Mouse (Mus musculus): ENCODE results near the gene Tmem217.
A peak's percentile ranks its signal among the peaks of the same experiment; 100 is the strongest.
"Not testable (repeated sequence)": the region's sequence is repeated elsewhere in the genome, so short reads cannot be mapped to it uniquely, and the experiment has no call there.

Tmem217 gene

GRCm38 (mm10) chr17:29548994-29549393 lies 3.2 kb downstream of the Tmem217 start:
- DNase-seq (ENCODE audit: low read depth): no peak

GRCm38 (mm10) chr17:29548494-29548893 lies 3.7 kb downstream of the Tmem217 start:
- no peak for DNase-seq (ENCODE audit: low read depth)

- DNase-seq (ENCODE audit: low read depth): no peak
These were observed 6.9 kb downstream of the Tmem217 start for GRCm38 (mm10) chr17:29545241-29545640.

- DNase-seq (ENCODE audit: low read depth): no peak
These were observed 8.1 kb downstream of the Tmem217 start for GRCm38 (mm10) chr17:29544064-29544463.

GRCm38 (mm10) chr17:29542831-29543690 lies 9.1 kb downstream of the Tmem217 start:
- no peak for DNase-seq (ENCODE audit: low read depth)

- no peak for DNase-seq (ENCODE audit: low read depth)
These were observed 10.8 kb downstream of the Tmem217 start for GRCm38 (mm10) chr17:29541419-29541818.

- DNase-seq (ENCODE audit: low read depth): no peak
These were observed 11.8 kb downstream of the Tmem217 start for GRCm38 (mm10) chr17:29540426-29540825.

GRCm38 (mm10) chr17:29533866-29534265 lies 18.3 kb downstream of the Tmem217 start:
- DNase-seq (ENCODE audit: low read depth): peak; percentile 75

- peak; percentile 96 for DNase-seq (ENCODE audit: low read depth)
These were observed 20.3 kb downstream of the Tmem217 start for GRCm38 (mm10) chr17:29531757-29532384.

GRCm38 (mm10) chr17:29531278-29531677 lies 20.9 kb downstream of the Tmem217 start:
- DNase-seq (ENCODE audit: low read depth): peak; percentile 83

GRCm38 (mm10) chr17:29530508-29530907 lies 21.7 kb downstream of the Tmem217 start:
- DNase-seq (ENCODE audit: low read depth): peak; percentile 71

- peak; percentile 79 for DNase-seq (ENCODE audit: low read depth)
These were observed 23.5 kb downstream of the Tmem217 start for GRCm38 (mm10) chr17:29528568-29529187.

GRCm38 (mm10) chr17:29525613-29526012 lies 26.6 kb downstream of the Tmem217 start:
- no peak for DNase-seq (ENCODE audit: low read depth)

GRCm38 (mm10) chr17:29519731-29520130 lies 32.5 kb downstream of the Tmem217 start:
- no peak for DNase-seq (ENCODE audit: low read depth)

GRCm38 (mm10) chr17:29518665-29519064 lies 33.5 kb downstream of the Tmem217 start:
- not testable (repeated sequence) for DNase-seq (ENCODE audit: low read depth)

GRCm38 (mm10) chr17:29514435-29514834 lies 37.8 kb downstream of the Tmem217 start:
- peak; percentile 91 for DNase-seq (ENCODE audit: low read depth)

- DNase-seq (ENCODE audit: low read depth): peak; percentile 85
These were observed 39.0 kb downstream of the Tmem217 start for GRCm38 (mm10) chr17:29513044-29513730.

- peak; percentile 72 for DNase-seq (ENCODE audit: low read depth)
These were observed 41.5 kb downstream of the Tmem217 start for GRCm38 (mm10) chr17:29510691-29511090.

GRCm38 (mm10) chr17:29508927-29509608 lies 43.1 kb downstream of the Tmem217 start:
- peak; percentile 28 for DNase-seq (ENCODE audit: low read depth)

- no peak for DNase-seq (ENCODE audit: low read depth)
These were observed 48.5 kb downstream of the Tmem217 start for GRCm38 (mm10) chr17:29503700-29504099.
